Mouse (Mus musculus): ENCODE measurements around the gene Fchsd2. TPM values are rescaled to one million over a fixed set of nuclear protein-coding genes. Genes with fewer than 3 reads are reported as not detected.
A peak's percentile ranks its signal among the peaks of the same experiment; 100 is the strongest.

Gene Fchsd2
- polyA plus RNA-seq, 2 experiments: 3.1 to 3.3 TPM

DNA sequence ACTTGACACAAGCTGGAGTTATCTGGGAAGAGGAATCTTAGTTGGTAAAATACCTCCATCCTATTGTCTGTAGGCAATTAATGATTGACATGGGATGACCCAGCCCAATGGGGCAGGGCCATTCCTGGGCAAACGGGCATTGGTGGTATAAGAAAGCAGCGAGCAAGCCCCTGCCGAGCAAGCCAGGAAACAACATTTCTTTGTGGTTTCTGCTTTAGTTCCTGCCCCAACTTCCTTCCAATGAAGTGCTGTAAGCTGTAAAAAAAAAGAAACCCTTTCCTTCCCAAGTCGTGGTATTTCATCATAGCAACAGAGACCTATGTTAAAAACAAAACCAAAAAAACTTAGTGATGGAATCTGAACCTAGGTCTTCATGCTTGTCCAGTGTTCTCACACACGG is 32.2 kb upstream of the Fchsd2 start:
- no peak overlapping the region for H3K9ac ChIP-seq (replicated peaks)
- 8% methylated on average over 5 of the region's 5 CpGs for WGBS (ENCODE audit: insufficient replicate concordance)
- DNase-seq (ENCODE audit: low read depth in 3 of 3, low spot score in 3 of 3) (no peak), ATAC-seq (ENCODE audit: insufficient read depth) (no peak)
- H3K4me3 ChIP-seq (ENCODE audit: insufficient read depth in 1 of 2, low read depth in 2 of 2, low read length in 2 of 2): no peak overlapping the region
- H3K4me2 ChIP-seq (ENCODE audit: low read depth): peak overlapping the region; percentile 26; the same call in 1 of the 2 replicates
- H3K9me3 ChIP-seq (ENCODE audit: control insufficient read depth, low read length): no peaks in the 10 kb centered on the region
- no peaks in the 10 kb centered on the region for H3K36me3 ChIP-seq (replicated peaks; ENCODE audit: control insufficient read depth, insufficient read depth, low read depth)
- TF ChIP-seq EP300 (IDR thresholded peaks at IDR 0.05; ENCODE audit: low read depth) (no peak), CTCF (IDR thresholded peaks at IDR 0.05; ENCODE audit: low read depth) (no peak)
- peaks cover 0 to 18% of the 10 kb centered on the region in 2 experiments; a peak in 2 of 4 replicates for H3K4me1 ChIP-seq (replicated peaks; ENCODE audit: control insufficient read depth in 2 of 2, insufficient read depth in 2 of 2, low read length in 1 of 2)
- H3K27me3 ChIP-seq (ENCODE audit: control insufficient read depth, insufficient read depth, low read length): no peaks in the 10 kb centered on the region
- H3K27ac ChIP-seq: no peak overlapping the region

DNA sequence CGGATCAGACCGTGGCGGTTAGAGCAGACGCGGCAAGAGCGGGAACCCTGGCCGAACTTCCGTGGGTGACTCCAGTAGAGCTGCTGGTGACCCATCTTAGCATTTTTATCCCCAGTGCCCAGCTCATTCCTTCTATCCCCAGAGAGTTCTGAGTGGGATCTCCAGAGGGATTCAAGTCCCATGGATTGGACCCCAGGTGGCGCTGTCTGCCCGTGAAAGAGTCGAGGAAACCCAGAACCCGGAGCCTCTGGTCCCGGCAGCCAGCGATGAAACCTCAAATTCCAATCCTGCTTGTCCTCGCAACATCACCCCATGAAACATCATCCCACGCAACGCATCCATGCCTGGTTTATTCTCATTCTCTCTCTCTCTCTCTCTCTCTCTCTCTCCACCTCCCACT is 31.3 kb upstream of the Fchsd2 start:
- Histone ChIP-seq H3K4me1 (replicated peaks; ENCODE audit: control insufficient read depth in 2 of 2, insufficient read depth in 2 of 2, low read length in 1 of 2) (peaks cover 0 to 22% of the 10 kb centered on the region in 2 experiments; a peak in 2 of 4 replicates), H3K27ac (no peak overlapping the region), H3K9me3 (ENCODE audit: control insufficient read depth, low read length) (no peaks in the 10 kb centered on the region), H3K4me3 (ENCODE audit: insufficient read depth in 1 of 2, low read depth in 2 of 2, low read length in 2 of 2) (no peak overlapping the region), H3K36me3 (replicated peaks; ENCODE audit: control insufficient read depth, insufficient read depth, low read depth) (no peaks in the 10 kb centered on the region), H3K9ac (replicated peaks) (no peak overlapping the region), H3K4me2 (ENCODE audit: low read depth) (peak overlapping the region; percentile 35), H3K27me3 (ENCODE audit: control insufficient read depth, insufficient read depth, low read length) (no peaks in the 10 kb centered on the region)
- TF ChIP-seq CTCF (IDR thresholded peaks at IDR 0.05; ENCODE audit: low read depth): peak; percentile 78
- no peak for TF ChIP-seq EP300 (IDR thresholded peaks at IDR 0.05; ENCODE audit: low read depth)
- ATAC-seq (ENCODE audit: insufficient read depth): no peak
- peak; percentile 36 to 47 (median 45) for DNase-seq (ENCODE audit: low read depth in 3 of 3, low spot score in 3 of 3)
- 8% methylated on average over 17 of the region's 17 CpGs for WGBS (ENCODE audit: insufficient replicate concordance)

DNA sequence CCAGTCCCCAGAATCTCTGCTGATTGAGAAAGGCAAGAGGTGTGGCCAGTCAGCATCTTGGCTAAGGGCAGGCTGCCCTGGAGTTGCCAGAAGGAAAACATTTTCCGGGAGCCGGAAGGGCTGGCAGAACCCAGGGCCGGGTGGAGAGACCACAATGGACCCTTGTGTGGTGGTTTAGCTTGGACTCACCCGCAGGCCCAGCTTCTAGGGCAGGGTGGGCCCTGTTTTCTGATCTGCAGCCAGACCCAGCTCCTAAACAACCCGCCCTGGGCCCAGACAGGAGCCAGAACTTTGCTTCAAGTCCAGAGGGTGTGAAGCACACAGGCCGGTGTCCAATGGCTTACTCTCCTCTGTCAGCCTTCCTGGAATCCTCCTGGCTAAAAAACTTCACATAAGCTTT is 30.4 kb upstream of the Fchsd2 start:
- Histone ChIP-seq H3K4me2 (ENCODE audit: low read depth) (no peak overlapping the region), H3K9me3 (ENCODE audit: control insufficient read depth, low read length) (no peaks in the 10 kb centered on the region), H3K4me1 (replicated peaks; ENCODE audit: control insufficient read depth in 2 of 2, insufficient read depth in 2 of 2, low read length in 1 of 2) (peaks cover 0 to 26% of the 10 kb centered on the region in 2 experiments; a peak in 2 of 4 replicates), H3K4me3 (ENCODE audit: insufficient read depth in 1 of 2, low read depth in 2 of 2, low read length in 2 of 2) (no peak overlapping the region), H3K27me3 (ENCODE audit: control insufficient read depth, insufficient read depth, low read length) (no peaks in the 10 kb centered on the region), H3K9ac (replicated peaks) (no peak overlapping the region), H3K27ac (no peak overlapping the region), H3K36me3 (replicated peaks; ENCODE audit: control insufficient read depth, insufficient read depth, low read depth) (no peaks in the 10 kb centered on the region)
- WGBS (ENCODE audit: insufficient replicate concordance): 73% methylated on average over 6 of the region's 6 CpGs
- no peak for TF ChIP-seq CTCF (IDR thresholded peaks at IDR 0.05; ENCODE audit: low read depth)
- no peak for TF ChIP-seq EP300 (IDR thresholded peaks at IDR 0.05; ENCODE audit: low read depth)
- no peak for DNase-seq (ENCODE audit: low read depth in 3 of 3, low spot score in 3 of 3)
- no peak for ATAC-seq (ENCODE audit: insufficient read depth)

DNA sequence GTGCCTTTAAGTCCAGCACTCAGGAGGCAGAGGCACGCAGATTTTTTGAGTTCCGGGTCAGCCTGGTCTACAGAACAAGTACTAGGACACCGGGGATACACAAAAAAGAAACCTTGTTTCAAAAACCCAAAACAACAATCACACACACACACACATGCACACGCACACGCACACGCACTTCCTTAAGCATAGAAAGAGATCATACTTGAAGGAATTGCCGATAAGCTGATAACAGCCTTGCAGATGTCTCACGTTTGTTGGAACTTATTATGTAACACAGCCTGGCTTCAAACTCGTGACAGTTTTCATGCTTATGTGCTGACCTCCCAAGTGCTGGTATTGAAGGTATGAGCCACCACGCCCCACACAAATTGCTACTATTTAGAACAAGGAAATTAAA is 29.1 kb upstream of the Fchsd2 start:
- no peak for DNase-seq (ENCODE audit: low read depth in 3 of 3, low spot score in 3 of 3)
- no peak overlapping the region for H3K9ac ChIP-seq (replicated peaks)
- H3K4me1 ChIP-seq (replicated peaks; ENCODE audit: control insufficient read depth in 2 of 2, insufficient read depth in 2 of 2, low read length in 1 of 2): peaks cover 0 to 29% of the 10 kb centered on the region in 2 experiments; a peak in 2 of 4 replicates
- no peak for TF ChIP-seq CTCF (IDR thresholded peaks at IDR 0.05; ENCODE audit: low read depth)
- TF ChIP-seq EP300 (IDR thresholded peaks at IDR 0.05; ENCODE audit: low read depth): no peak
- no peaks in the 10 kb centered on the region for H3K9me3 ChIP-seq (ENCODE audit: control insufficient read depth, low read length)
- no peak for ATAC-seq (ENCODE audit: insufficient read depth)
- H3K4me2 ChIP-seq (ENCODE audit: low read depth): no peak overlapping the region
- H3K27ac ChIP-seq: no peak overlapping the region
- no peaks in the 10 kb centered on the region for H3K27me3 ChIP-seq (ENCODE audit: control insufficient read depth, insufficient read depth, low read length)
- H3K36me3 ChIP-seq (replicated peaks; ENCODE audit: control insufficient read depth, insufficient read depth, low read depth): no peaks in the 10 kb centered on the region
- no peak overlapping the region for H3K4me3 ChIP-seq (ENCODE audit: insufficient read depth in 1 of 2, low read depth in 2 of 2, low read length in 2 of 2)
- WGBS (ENCODE audit: insufficient replicate concordance): 50% methylated on average over 10 of the region's 10 CpGs

DNA sequence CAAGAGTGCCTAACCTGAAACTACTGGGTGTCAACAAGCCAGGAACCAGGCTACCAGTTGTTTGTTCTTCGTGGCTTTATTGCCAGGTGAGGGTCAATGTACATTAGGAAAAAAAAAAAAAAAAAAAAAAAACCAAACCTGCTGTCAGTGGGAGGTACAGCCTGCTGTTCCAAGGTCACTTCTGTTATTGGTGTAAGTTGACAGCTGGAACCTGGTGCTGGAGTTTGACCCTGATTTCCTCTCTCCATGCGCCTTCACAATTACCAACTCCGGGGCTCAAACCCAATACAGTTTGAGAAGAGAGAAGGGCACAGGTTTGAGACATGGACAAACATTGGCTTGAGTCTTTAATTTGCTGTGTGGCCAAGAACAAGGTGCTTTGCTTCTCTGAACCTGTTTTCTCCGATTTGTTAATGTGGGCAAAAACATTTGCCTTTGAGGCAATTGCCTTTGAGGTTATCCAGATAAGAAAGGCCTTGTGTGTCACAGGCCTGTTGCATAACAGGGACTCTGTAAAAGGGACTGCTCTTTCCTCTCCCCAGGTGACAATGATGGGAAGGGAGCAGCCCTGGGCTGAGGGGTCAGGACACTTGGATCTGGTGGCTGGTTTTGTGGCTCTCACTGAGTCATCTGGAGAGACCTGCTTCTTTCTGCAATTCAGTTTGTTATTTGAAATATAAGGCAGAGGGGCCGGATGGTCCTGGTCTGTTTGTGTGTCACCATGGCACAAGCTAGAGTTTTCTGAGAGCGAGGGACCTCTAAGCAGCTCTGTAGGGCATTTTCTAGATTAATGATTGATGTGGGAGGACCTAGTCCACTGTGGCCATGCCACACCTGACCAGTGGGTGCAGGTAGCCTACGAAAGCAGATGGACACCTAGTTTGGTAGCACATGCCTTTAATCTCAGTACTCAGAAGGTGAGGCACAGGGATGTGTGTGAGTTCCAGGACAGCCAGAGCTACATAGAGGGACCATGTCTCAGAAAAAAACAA is 27.7 kb upstream of the Fchsd2 start:
- TF ChIP-seq EP300 (IDR thresholded peaks at IDR 0.05; ENCODE audit: low read depth): no peak
- TF ChIP-seq CTCF (IDR thresholded peaks at IDR 0.05; ENCODE audit: low read depth): no peak
- Histone ChIP-seq H3K27me3 (ENCODE audit: control insufficient read depth, insufficient read depth, low read length) (no peaks in the 10 kb centered on the region), H3K9me3 (ENCODE audit: control insufficient read depth, low read length) (no peaks in the 10 kb centered on the region), H3K4me2 (ENCODE audit: low read depth) (no peak overlapping the region), H3K4me3 (ENCODE audit: insufficient read depth in 1 of 2, low read depth in 2 of 2, low read length in 2 of 2) (no peak overlapping the region), H3K27ac (peak overlapping the region; percentile 31), H3K9ac (replicated peaks) (no peak overlapping the region), H3K36me3 (replicated peaks; ENCODE audit: control insufficient read depth, insufficient read depth, low read depth) (no peaks in the 10 kb centered on the region), H3K4me1 (replicated peaks; ENCODE audit: control insufficient read depth in 2 of 2, insufficient read depth in 2 of 2, low read length in 1 of 2) (peaks cover 0 to 33% of the 10 kb centered on the region in 2 experiments; a peak in 2 of 4 replicates)
- 58% methylated on average over 7 of the region's 7 CpGs for WGBS (ENCODE audit: insufficient replicate concordance)
- DNase-seq (ENCODE audit: low read depth in 3 of 3, low spot score in 3 of 3) (peak in 1 of 3 experiments; percentile 26), ATAC-seq (ENCODE audit: insufficient read depth) (peak; percentile 62)
